Mouse (Mus musculus) ovary, postnatal 36 days (tissue): Measurements from ENCODE around the gene Tbc1d22a.

Experiments
- DNase-seq: peaks from one replicate; pipeline ENCODE4 v3.0.0; 2022; ENCODE audit warnings: low spot score, mixed read lengths

The Tbc1d22a gene

GRCm38 (mm10) chr15:86279059-86279974 lies 65.1 kb downstream of the Tbc1d22a start:
- DNase-seq = no peak

- no peak for DNase-seq
Observed at GRCm38 (mm10) chr15:86280137-86280536, 65.9 kb downstream of the Tbc1d22a start.

- no peak for DNase-seq
Observed at GRCm38 (mm10) chr15:86283238-86283637, 69.0 kb downstream of the Tbc1d22a start.

- no peak for DNase-seq
Observed at GRCm38 (mm10) chr15:86285296-86285695, 71.0 kb downstream of the Tbc1d22a start.

- DNase-seq = no peak
Observed at GRCm38 (mm10) chr15:86290074-86290473, 75.8 kb downstream of the Tbc1d22a start.

- DNase-seq = no peak
Observed at GRCm38 (mm10) chr15:86292288-86292687, 78.0 kb downstream of the Tbc1d22a start.

- no peak for DNase-seq
Observed at GRCm38 (mm10) chr15:86294426-86294825, 80.2 kb downstream of the Tbc1d22a start.

GRCm38 (mm10) chr15:86295722-86296288 lies 81.5 kb downstream of the Tbc1d22a start:
- DNase-seq = no peak

GRCm38 (mm10) chr15:86297281-86297680 lies 83.0 kb downstream of the Tbc1d22a start:
- DNase-seq = no peak

- no peak for DNase-seq
Observed at GRCm38 (mm10) chr15:86303876-86304275, 89.6 kb downstream of the Tbc1d22a start.

GRCm38 (mm10) chr15:86304861-86305260 lies 90.6 kb downstream of the Tbc1d22a start:
- DNase-seq = no peak

- DNase-seq = no peak
Observed at GRCm38 (mm10) chr15:86305290-86305689, 91.0 kb downstream of the Tbc1d22a start.

GRCm38 (mm10) chr15:86309213-86309829 lies 95.1 kb downstream of the Tbc1d22a start:
- no peak for DNase-seq

GRCm38 (mm10) chr15:86320803-86321510 lies 106.7 kb downstream of the Tbc1d22a start:
- DNase-seq = no peak

- no peak for DNase-seq
Observed at GRCm38 (mm10) chr15:86326341-86326740, 112.1 kb downstream of the Tbc1d22a start.

GRCm38 (mm10) chr15:86329911-86330310 lies 115.7 kb downstream of the Tbc1d22a start:
- DNase-seq = no peak

GRCm38 (mm10) chr15:86330454-86330853 lies 116.2 kb downstream of the Tbc1d22a start:
- no peak for DNase-seq

GRCm38 (mm10) chr15:86331501-86332245 lies 117.4 kb downstream of the Tbc1d22a start:
- DNase-seq = no peak

- no peak for DNase-seq
Observed at GRCm38 (mm10) chr15:86333176-86333575, 118.9 kb downstream of the Tbc1d22a start.

GRCm38 (mm10) chr15:86333606-86334005 lies 119.3 kb downstream of the Tbc1d22a start:
- DNase-seq = no peak

- DNase-seq = no peak
Observed at GRCm38 (mm10) chr15:86334276-86334675, 120.0 kb downstream of the Tbc1d22a start.

- no peak for DNase-seq
Observed at GRCm38 (mm10) chr15:86334745-86335144, 120.5 kb downstream of the Tbc1d22a start.
